Mouse (Mus musculus) thymus, postnatal 4 days (tissue): Measurements from ENCODE around the gene Muc20.
A peak's percentile ranks its signal among the peaks of the same experiment; 100 is the strongest.

Experiments used
- DNase-seq: peaks from one replicate; pipeline ENCODE4 v3.0.0; 2021

Muc20 gene

GRCm38 (mm10) chr16:32797426-32797689, at the start of gene Muc20:
TSS of gene Muc20 (minus strand) at chr16:32797435.
- peak; percentile 14 for DNase-seq

GRCm38 (mm10) chr16:32831501-32831900, 34.3 kb upstream of the Muc20 start:
- no peak for DNase-seq

GRCm38 (mm10) chr16:32829104-32829503, 31.9 kb upstream of the Muc20 start:
- no peak for DNase-seq

- DNase-seq = peak; percentile 20
Measured at GRCm38 (mm10) chr16:32826521-32826920, 29.3 kb upstream of the Muc20 start.

GRCm38 (mm10) chr16:32825380-32825779, 28.1 kb upstream of the Muc20 start:
- no peak for DNase-seq

GRCm38 (mm10) chr16:32824061-32824460, 26.8 kb upstream of the Muc20 start:
- no peak for DNase-seq

GRCm38 (mm10) chr16:32823487-32823886, 26.3 kb upstream of the Muc20 start:
- no peak for DNase-seq

GRCm38 (mm10) chr16:32822881-32823280, 25.6 kb upstream of the Muc20 start:
- no peak for DNase-seq

GRCm38 (mm10) chr16:32822450-32822827, 25.2 kb upstream of the Muc20 start:
- no peak for DNase-seq

GRCm38 (mm10) chr16:32821772-32822449, 24.7 kb upstream of the Muc20 start:
- no peak for DNase-seq

- no peak for DNase-seq
Measured at GRCm38 (mm10) chr16:32818441-32818840, 21.2 kb upstream of the Muc20 start.

- DNase-seq = no peak
Measured at GRCm38 (mm10) chr16:32818036-32818435, 20.8 kb upstream of the Muc20 start.

- DNase-seq = no peak
Measured at GRCm38 (mm10) chr16:32815160-32815605, 17.9 kb upstream of the Muc20 start.

- DNase-seq = peak; percentile 70
Measured at GRCm38 (mm10) chr16:32814539-32814938, 17.3 kb upstream of the Muc20 start.

- DNase-seq = no peak
Measured at GRCm38 (mm10) chr16:32813771-32814170, 16.5 kb upstream of the Muc20 start.

- peak; percentile 44 for DNase-seq
Measured at GRCm38 (mm10) chr16:32813362-32813761, 16.1 kb upstream of the Muc20 start.

GRCm38 (mm10) chr16:32812888-32813361, 15.7 kb upstream of the Muc20 start:
- DNase-seq = peak; percentile 98

GRCm38 (mm10) chr16:32810321-32810720, 13.1 kb upstream of the Muc20 start, which contains the start of gene Smbd1:
TSS of gene Smbd1 (minus strand) at chr16:32810477.
- DNase-seq = no peak

- no peak for DNase-seq
Measured at GRCm38 (mm10) chr16:32807408-32808185, 10.4 kb upstream of the Muc20 start.

- DNase-seq = no peak
Measured at GRCm38 (mm10) chr16:32805151-32805550, 7.9 kb upstream of the Muc20 start.

GRCm38 (mm10) chr16:32803901-32804300, 6.7 kb upstream of the Muc20 start:
- no peak for DNase-seq

GRCm38 (mm10) chr16:32803252-32803853, 6.1 kb upstream of the Muc20 start:
- DNase-seq = no peak

- no peak for DNase-seq
Measured at GRCm38 (mm10) chr16:32796676-32797425, 384 bp downstream of the Muc20 start.
